Mouse (Mus musculus): Measurements from ENCODE around the gene Fam214b.

- TF ChIP-seq GATA1 (IDR thresholded peaks at IDR 0.05; ENCODE audit: low read length) (no peak), TAL1 (IDR thresholded peaks at IDR 0.05; ENCODE audit: low read length) (no peak)
Measured at GRCm38 (mm10) chr4:43002756-43003439, 43.1 kb downstream of the Fam214b start.

All from erythroblast, embryonic 14.5 days (primary cell).